Mouse (Mus musculus) cerebellum, adult (tissue): ENCODE measurements around the gene Arnt.
A peak's percentile ranks its signal among the peaks of the same experiment; 100 is the strongest.

ENCODE experiments used
- ATAC-seq: cut with Nextera tagmentation; 2 replicates; pipeline ENCODE4 v1.9.2; 2017; ENCODE audit warnings: mild to moderate bottlenecking, moderate library complexity, mixed read lengths; ENCODE audit not compliant: insufficient number of reproducible peaks, low FRiP score, low TSS enrichment

The Arnt gene

GRCm38 (mm10) chr3:95450915-95451314 lies 16.7 kb downstream of the Arnt start:
- ATAC-seq = no peak

DNA sequence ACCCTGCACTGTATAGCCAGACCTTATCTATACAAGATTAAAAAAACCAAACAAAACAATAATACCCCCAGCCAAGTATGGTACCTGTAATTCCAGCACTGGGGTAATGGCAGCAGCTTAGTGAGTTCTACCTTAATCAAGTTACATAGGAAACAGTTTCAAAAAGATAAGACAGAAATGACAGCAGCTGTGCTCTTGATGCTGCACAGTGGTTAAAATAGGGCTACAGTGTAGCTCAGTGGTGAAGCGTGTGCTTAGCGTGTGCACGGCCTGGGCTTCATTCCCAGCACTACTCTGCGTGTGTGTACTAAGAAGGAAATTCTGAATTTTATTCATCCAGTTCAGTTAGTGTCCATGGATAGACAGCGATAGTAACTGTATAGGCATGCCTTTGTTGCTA lies 22.2 kb downstream of the Arnt start:
- ATAC-seq = no peak

DNA sequence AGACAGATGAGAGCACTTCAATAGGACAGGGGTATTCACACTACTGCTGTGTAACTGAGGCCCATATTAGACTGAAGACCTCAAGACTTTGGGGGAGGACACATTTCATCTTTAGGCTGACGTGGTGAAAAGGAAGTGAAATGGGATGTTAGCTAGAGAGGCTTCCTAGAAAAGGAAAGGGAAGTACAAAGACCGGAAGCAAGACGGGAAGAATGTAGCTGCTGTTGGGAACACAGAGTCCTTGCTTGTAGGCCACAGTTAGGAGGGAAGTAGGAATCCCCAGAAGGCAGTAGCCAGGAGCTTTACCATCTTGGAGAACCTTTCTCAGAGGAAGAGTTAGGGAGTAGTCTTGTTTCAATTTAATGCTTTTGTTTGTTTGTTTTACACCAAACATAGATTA lies 23.6 kb downstream of the Arnt start:
- no peak for ATAC-seq

- no peak for ATAC-seq
These were observed 25.2 kb downstream of the Arnt start for GRCm38 (mm10) chr3:95459381-95459780.

GRCm38 (mm10) chr3:95463852-95464251 lies 29.7 kb downstream of the Arnt start:
- ATAC-seq = no peak

DNA sequence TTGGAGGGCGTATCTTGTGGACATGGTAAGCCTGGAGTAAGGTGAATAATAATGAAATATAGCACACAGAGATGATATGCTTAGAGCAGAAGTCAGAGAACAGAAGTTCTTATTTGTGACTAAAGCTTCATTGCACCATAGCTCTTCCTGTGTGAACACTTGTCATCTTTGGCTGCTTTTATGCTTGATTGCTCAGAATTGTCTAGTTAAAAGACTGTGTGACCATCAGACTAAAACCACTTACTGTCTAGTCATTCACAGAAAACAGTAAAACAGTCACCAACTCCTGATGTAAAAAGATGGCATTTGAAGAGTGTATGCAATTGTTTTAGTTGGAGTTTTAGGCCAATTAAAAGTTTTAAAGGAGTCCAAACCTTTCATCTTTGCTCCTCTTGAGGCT lies 44.8 kb downstream of the Arnt start:
- ATAC-seq = no peak

GRCm38 (mm10) chr3:95486421-95486820 lies 52.2 kb downstream of the Arnt start:
- ATAC-seq = no peak

DNA sequence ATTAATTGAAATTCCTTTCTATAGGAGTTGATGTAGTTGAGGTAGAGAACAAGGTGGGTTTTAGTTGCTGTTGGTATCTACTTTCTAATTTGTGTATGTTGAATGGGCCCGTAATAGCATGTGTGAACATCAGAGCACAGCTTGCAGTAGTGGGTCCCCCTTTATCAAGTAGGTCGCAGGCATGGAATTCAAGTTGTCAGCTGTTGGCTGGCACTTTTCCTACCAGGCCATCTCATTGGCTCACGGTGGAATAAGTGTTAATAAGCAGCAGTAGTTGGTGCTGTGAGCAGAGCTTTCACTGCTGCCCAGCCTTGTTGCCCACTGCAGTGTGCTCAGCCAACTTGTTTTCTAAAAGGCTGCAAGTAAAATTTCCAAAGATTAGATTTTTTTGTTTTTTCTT lies 54.5 kb downstream of the Arnt start:
- ATAC-seq = no peak

DNA sequence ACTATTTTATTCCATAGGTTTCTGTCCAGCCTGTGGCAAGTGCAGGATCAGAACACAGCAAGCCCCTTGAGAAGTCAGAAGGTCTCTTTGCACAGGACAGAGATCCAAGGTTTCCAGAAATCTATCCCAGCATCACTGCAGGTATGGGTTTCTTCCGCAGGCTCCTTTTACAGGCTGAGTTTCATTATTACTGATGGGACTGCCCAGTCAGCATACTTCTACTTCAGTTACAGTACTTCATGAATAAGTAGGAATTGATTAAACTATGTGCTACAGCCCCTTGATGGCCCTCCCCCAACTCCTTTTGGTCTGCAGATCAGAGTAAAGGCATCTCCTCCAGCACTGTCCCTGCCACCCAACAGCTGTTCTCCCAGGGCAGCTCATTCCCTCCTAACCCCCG lies 56.0 kb downstream of the Arnt start:
- no peak for ATAC-seq

GRCm38 (mm10) chr3:95494342-95494741 lies 60.2 kb downstream of the Arnt start:
- no peak; the same call in 1 of the 2 replicates for ATAC-seq

- ATAC-seq = no peak
These were observed 64.0 kb downstream of the Arnt start for GRCm38 (mm10) chr3:95498229-95498628.

GRCm38 (mm10) chr3:95499024-95499423 lies 64.8 kb downstream of the Arnt start, which contains the start of gene Ctsk:
Gene Ctsk (plus strand): TSS chr3:95499256.
- no peak for ATAC-seq

GRCm38 (mm10) chr3:95499496-95500140 lies 65.4 kb downstream of the Arnt start:
- ATAC-seq = no peak

DNA sequence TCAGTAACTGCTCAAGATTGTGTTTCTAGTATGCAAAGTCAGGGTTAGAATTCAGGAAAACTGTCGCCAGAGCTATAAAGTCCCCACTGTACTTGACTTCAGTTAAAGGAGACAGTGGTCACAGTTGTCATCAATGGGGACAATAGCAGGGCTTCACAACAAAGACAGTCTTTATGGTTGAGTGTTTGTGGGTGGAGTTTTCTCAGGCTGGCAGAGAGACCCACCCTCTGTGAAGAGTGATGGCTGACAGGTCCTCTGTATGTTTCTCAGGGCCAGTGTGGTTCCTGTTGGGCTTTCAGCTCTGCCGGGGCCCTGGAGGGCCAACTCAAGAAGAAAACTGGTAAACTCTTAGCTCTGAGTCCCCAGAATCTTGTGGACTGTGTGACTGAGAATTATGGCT lies 68.1 kb downstream of the Arnt start:
- ATAC-seq = no peak

GRCm38 (mm10) chr3:95509348-95509747 lies 75.2 kb downstream of the Arnt start:
- ATAC-seq = peak; percentile 68; the same call in 1 of the 2 replicates

DNA sequence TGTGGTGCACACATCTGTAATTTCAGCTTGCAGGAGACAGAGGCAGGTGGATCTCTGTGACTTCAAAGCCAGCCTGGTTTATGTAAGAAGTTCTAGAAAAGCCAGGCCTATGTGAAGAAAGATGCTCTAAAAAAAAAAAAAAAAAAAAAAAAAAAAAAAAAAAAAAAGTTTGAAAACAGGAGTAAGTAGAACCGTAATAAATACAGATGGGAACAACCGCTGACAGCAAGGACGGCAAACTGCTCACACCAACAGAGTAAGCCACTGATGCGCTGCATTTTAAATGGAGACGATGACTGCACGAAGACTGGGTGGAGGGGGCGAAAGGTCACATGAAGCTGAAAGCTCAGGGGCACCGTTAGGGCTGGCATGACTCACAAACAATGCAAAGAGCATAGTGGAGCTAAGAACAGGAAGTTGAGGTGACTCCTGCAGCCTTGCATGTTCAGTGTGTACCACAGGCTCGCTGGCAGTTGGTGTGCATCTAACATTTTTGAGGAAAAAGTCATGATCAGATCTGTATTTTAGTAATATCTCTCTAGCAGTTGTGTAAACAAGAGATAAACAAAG lies 77.5 kb downstream of the Arnt start:
- ATAC-seq = no peak

DNA sequence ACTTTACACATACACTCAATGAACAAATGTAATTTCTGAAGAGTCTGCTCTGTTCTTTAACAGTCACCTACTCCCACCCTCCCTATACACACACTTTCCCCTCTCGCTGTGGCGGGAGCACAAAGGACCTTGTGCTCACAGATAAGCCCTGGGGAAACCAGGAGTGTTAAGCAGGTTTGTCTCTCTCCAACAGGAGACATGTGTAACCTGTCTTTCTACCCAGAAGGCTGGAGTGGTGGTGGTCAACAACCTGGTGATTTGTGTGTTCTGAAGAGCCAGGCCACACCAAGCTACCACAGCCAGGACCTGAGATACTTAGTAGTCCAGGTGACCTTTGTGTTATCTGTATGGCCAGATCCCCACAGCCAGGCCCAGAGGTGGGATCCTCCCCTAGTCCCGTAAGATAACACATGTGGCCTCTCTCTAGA lies 82.4 kb downstream of the Arnt start:
- no peak for ATAC-seq

DNA sequence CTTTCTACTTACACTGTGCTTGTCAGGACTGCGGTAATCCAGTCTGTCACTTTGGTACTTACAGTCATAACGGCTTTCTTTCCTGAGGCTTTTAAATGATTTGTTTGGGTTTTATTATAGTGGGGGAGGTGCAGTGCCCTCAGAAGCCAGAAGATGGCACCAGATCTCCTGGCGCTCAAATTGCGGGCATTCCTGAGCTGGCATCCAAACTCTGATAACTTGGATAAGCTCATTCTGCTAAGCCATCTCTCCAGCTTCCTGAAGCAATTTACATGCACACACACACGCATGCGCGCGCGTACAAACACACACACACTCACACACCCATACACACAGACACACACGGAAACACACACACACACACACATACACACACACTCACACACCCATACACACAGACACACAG lies 83.3 kb downstream of the Arnt start:
- no peak; the same call in 1 of the 2 replicates for ATAC-seq

GRCm38 (mm10) chr3:95518891-95519290 lies 84.7 kb downstream of the Arnt start:
- ATAC-seq = no peak

- ATAC-seq = no peak
These were observed 85.1 kb downstream of the Arnt start for GRCm38 (mm10) chr3:95519315-95519714.

- ATAC-seq = no peak
These were observed 85.9 kb downstream of the Arnt start for GRCm38 (mm10) chr3:95520100-95520499.

- ATAC-seq = no peak
These were observed 87.0 kb downstream of the Arnt start for GRCm38 (mm10) chr3:95521168-95521567.
